Mouse (Mus musculus) naive thymus-derived CD4-positive, alpha-beta T cell, adult 5 months (primary cell): ENCODE measurements around the gene Parn. TPM values are rescaled to one million over a fixed set of nuclear protein-coding genes. Genes with fewer than 3 reads are reported as not detected.

Source experiments
- polyA plus RNA-seq: library from polyadenylated mRNA; unstranded; fragments of 100-300 nt; shearing (Covaris generic); gene quantifications from one replicate; pipeline ENCODE4 v1.2.1, GENCODE M21; 2017

Gene Parn
- polyA plus RNA-seq = 48.7 TPM

DNA sequence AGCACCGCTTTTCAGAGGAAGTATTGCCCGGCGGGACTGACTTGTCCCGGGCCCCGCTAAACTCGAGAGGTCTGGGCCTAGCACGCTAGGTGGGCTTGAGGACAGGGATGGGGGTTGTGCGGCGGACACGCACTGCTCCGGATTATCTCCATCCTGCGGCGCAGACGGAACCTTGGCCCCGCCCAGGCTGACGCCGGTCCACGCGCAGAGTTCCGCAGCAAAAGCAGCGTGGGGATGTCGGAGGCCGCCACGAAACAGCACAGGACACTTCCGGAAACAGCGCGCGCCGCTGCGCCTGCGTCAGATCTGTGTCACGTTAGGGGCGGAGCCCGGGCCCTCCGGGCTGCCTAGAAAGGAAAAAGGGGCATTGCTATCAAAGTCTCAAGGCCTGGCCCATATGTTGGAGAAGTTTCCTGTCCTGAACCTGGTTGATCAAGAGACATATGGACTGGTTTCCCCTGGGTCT lies at the start of gene Parn:
Gene Parn, minus strand, starts transcription at position 293 of the 466 bp plus-strand sequence.

GRCm38 (mm10) chr16:13671685-13672385 lies 3.9 kb upstream of the Parn start, which contains the start of the genes Bfar and 3110001I22Rik:
Bfar (plus strand) TSS chr16:13671858.
3110001I22Rik (plus strand) TSS chr16:13671929.

Other genes starting within 250 kb of the Parn start
- 51.7 TPM for gene Bfar, start 3.7 kb upstream of the Parn start, polyA plus RNA-seq
- gene 3110001I22Rik, start 3.8 kb upstream of the Parn start, polyA plus RNA-seq = 33.9 TPM
- gene Pla2g10, start 62.8 kb upstream of the Parn start, polyA plus RNA-seq = 0.32 TPM
- 57.4 TPM for gene Rrn3, start 112.5 kb upstream of the Parn start, polyA plus RNA-seq
- 146 TPM for gene Ntan1, start 150.7 kb upstream of the Parn start, polyA plus RNA-seq
- 57.9 TPM for gene Pdxdc1, start 235.0 kb upstream of the Parn start, polyA plus RNA-seq
- gene Mpv17l, start 235.0 kb upstream of the Parn start, polyA plus RNA-seq = 0.37 TPM